Mouse (Mus musculus) ES-Bruce4 (cell line): Measurements from ENCODE around the gene Ndrg3.

Source experiments
- CTCF ChIP-seq: IDR thresholded peaks from one replicate; pipeline ENCODE4 v1.8.1; 2011; ENCODE audit warnings: low read depth, low read length
- EP300 ChIP-seq: IDR thresholded peaks from 2 replicates; pipeline ENCODE4 v1.6.1; 2011; ENCODE audit warnings: low read depth, low read length; ENCODE audit not compliant: insufficient read depth
- POLR2A ChIP-seq: IDR thresholded peaks from one replicate; pipeline ENCODE4 v1.8.1; 2011; ENCODE audit warnings: low read length; ENCODE audit not compliant: insufficient read depth

GRCm38 (mm10) chr2:156884396-156885211 is 107.3 kb downstream of the Ndrg3 start:
- TF ChIP-seq CTCF (no peak), POLR2A (no peak), EP300 (no peak)
